Mouse (Mus musculus) large intestine, adult 2 months (tissue): ENCODE measurements around the gene Hrh3. TPM values are rescaled to one million over a fixed set of nuclear protein-coding genes. Genes with fewer than 3 reads are reported as not detected.

Experiments used
- DNase-seq: peaks from one replicate; pipeline ENCODE4 v3.0.0-alpha.2; 2012; ENCODE audit warnings: low read depth, low spot score
- WGBS: fragments of 180-500 bp; shearing (Covaris S2); methylation state at CpG from one replicate; pipeline ENCODE4 v1.1.7; 2018; 5-methylcytosine and 5-hydroxymethylcytosine counted together
- polyA plus RNA-seq: library from polyadenylated mRNA; depleted of rRNA; stranded (reverse); fragments of >200 nt; gene quantifications from 2 replicates; pipeline ENCODE4 v1.2.3, GENCODE M21; 2012; rRNA removed

Hrh3 gene
- polyA plus RNA-seq, 1 experiment: 0.10 TPM

DNA sequence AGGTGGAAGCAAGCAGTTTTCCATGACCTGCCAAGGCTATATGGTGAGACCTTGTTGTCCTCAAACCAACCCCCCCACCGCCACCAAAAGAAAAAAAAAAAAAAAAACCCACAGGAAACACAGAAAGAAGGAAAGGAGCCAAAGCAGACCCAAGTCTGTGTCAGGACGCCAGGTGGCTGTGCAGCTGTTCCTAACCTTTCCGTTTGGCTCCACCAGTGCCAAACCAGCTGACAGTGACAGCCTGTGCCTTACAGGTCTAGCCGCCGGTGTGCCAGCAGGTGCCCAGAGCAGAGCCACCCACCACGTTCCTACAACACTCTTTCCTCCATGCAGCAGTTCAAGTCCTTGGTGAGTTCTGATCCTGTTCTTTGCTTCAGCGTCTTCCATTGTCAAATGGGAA, 31.4 kb downstream of the Hrh3 start:
- DNase-seq: no peak

GRCm38 (mm10) chr2:180071671-180072070, 32.6 kb downstream of the Hrh3 start:
- WGBS: 77% methylated on average over 2 of the region's 2 CpGs
- DNase-seq: no peak

More for the DNA sequence above, 31.4 kb downstream of the Hrh3 start:
- WGBS: 86% methylated on average over 7 of the region's 7 CpGs

- peak; percentile 73 for DNase-seq
- WGBS: 4% methylated on average over 58 of the region's 58 CpGs
Observed at GRCm38 (mm10) chr2:180070481-180071453, 33.5 kb downstream of the Hrh3 start, which contains the start of gene Mtg2. Gene Mtg2, plus strand, starts transcription at chr2:180070588.

- 28% methylated on average over 20 of the region's 20 CpGs for WGBS
- DNase-seq: no peak
Observed at GRCm38 (mm10) chr2:180069770-180070480, 34.4 kb downstream of the Hrh3 start.

DNA sequence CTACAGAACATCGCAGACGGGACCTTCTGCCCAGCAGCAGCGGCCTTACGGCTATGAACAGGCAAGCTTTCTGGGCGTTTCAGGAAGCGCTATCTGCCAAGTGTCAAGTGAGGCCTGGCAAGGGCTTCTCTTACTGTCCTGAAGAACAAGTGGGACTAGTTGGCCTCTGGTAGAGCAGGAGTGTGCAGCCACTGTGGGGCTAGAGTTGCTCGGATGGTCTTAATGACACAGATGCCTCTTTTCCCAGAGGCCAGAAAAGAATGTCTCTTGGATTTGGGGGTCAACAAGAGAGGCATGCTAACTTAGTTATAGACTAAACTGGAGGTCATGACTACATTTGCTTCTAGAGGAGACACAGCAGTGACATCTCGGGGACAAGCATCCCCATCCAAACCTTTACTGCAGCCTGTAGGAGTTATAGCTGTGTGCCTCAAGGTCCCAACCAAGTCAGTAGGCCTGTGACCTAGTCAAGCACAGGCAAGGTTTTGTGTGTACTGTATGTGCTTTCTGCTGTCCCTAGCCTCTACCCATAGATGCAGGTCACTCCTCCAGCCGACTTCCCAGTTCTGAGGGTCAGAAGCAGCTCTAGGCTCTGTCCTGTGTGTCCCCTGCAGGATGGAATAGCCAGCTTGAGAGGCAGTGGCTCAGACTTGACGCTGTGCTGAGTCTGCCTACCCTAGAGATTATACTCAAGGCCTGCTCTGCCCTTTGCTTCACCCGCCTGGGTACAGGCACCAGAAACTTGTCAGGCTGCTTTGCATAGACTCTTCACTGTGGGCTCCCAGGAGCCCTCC, 40.8 kb downstream of the Hrh3 start:
- WGBS: 91% methylated on average over 11 of the region's 11 CpGs
- DNase-seq: no peak

GRCm38 (mm10) chr2:180053001-180053400, 51.3 kb downstream of the Hrh3 start:
- DNase-seq: no peak
- 96% methylated on average over 9 of the region's 9 CpGs for WGBS

- WGBS: 94% methylated on average over 14 of the region's 14 CpGs
- DNase-seq: no peak
Observed at GRCm38 (mm10) chr2:180051986-180052733, 52.1 kb downstream of the Hrh3 start.

DNA sequence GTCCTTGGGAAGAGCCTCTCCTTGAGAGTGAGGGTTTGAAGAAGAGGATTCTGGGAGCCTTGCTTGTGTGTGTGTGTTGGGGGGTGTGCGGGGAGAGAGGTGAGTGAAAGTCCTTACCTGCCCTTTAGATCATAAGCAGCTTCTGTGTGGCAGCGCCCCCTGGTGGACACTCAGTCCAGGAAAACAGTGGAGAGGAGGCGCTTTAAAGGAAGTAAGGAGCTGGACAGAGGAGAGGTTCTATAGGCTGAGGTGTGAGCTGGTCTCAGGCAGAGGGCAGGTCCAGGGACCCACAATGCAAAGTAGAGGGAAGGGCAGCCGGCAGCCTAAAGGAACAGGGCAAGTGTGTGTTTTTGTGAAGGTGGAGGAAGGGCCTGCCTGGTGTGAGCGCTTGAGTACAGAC, 53.3 kb downstream of the Hrh3 start:
- no peak for DNase-seq
- WGBS: 23% methylated on average over 5 of the region's 5 CpGs

Other genes with a start within 250 kb of the Hrh3 start
- gene Taf4, start 127.8 kb downstream of the Hrh3 start, polyA plus RNA-seq: 8.3 and 8.6 TPM in 2 replicates
- 15.4 and 15.8 TPM in 2 replicates for gene Lsm14b, start 79.5 kb downstream of the Hrh3 start, polyA plus RNA-seq
- 184 and 209 TPM in 2 replicates for gene Psma7, start 62.1 kb downstream of the Hrh3 start, polyA plus RNA-seq
- 2.8 and 4.8 TPM in 2 replicates for gene Ss18l1, start 62.0 kb downstream of the Hrh3 start, polyA plus RNA-seq
- 13.7 and 14.9 TPM in 2 replicates for gene Mtg2, start 33.9 kb downstream of the Hrh3 start, polyA plus RNA-seq
- gene Osbpl2, start 14.8 kb upstream of the Hrh3 start, polyA plus RNA-seq: 21.8 and 22.3 TPM in 2 replicates
- gene Adrm1, start 67.0 kb upstream of the Hrh3 start, polyA plus RNA-seq: 86.1 and 91.2 TPM in 2 replicates
- 29.5 and 32.7 TPM in 2 replicates for gene Lama5, start 121.4 kb upstream of the Hrh3 start, polyA plus RNA-seq
- 2,944 and 3,068 TPM in 2 replicates for gene Rps21, start 152.9 kb upstream of the Hrh3 start, polyA plus RNA-seq
- 30.4 and 33.1 TPM in 2 replicates for gene Cables2, start 169.0 kb upstream of the Hrh3 start, polyA plus RNA-seq
- gene Rbbp8nl, start 185.4 kb upstream of the Hrh3 start, polyA plus RNA-seq: 1.5 TPM in 2 replicates
- gene Gata5, start 230.2 kb upstream of the Hrh3 start, polyA plus RNA-seq: 47.8 and 62.6 TPM in 2 replicates